Mouse (Mus musculus): Measurements from ENCODE around the gene Rapgef4. TPM values are rescaled to one million over a fixed set of nuclear protein-coding genes. Genes with fewer than 3 reads are reported as not detected.

Gene Rapgef4
- polyA plus RNA-seq, 1 experiment from 2014 or later = 5.9 TPM

- no peak overlapping the region for H3K4me2 ChIP-seq
- no peak overlapping the region for H3K4me3 ChIP-seq
- no peak overlapping the region for H3K9ac ChIP-seq
- no peak for ATAC-seq
- no peak overlapping the region for H3K27ac ChIP-seq
- H3K4me1 ChIP-seq = peaks cover 20% of the 10 kb centered on the region
- H3K36me3 ChIP-seq (ENCODE audit: poor library complexity, severe bottlenecking) = no peaks in the 10 kb centered on the region
- no peaks in the 10 kb centered on the region for H3K27me3 ChIP-seq
- 60% methylated on average over 8 of the region's 8 CpGs for WGBS
- no peaks in the 10 kb centered on the region for H3K9me3 ChIP-seq (replicated peaks)
Measured at GRCm38 (mm10) chr2:72035616-72036015, 54.6 kb downstream of the Rapgef4 start.

GRCm38 (mm10) chr2:72037357-72037756 lies 56.3 kb downstream of the Rapgef4 start:
- Histone ChIP-seq H3K27me3 (no peaks in the 10 kb centered on the region), H3K4me2 (no peak overlapping the region), H3K4me3 (no peak overlapping the region), H3K36me3 (ENCODE audit: poor library complexity, severe bottlenecking) (no peaks in the 10 kb centered on the region), H3K27ac (no peak overlapping the region), H3K9ac (no peak overlapping the region), H3K4me1 (peaks cover 20% of the 10 kb centered on the region), H3K9me3 (replicated peaks) (no peaks in the 10 kb centered on the region)
- 90% methylated on average over 5 of the region's 5 CpGs for WGBS
- ATAC-seq = no peak

DNA sequence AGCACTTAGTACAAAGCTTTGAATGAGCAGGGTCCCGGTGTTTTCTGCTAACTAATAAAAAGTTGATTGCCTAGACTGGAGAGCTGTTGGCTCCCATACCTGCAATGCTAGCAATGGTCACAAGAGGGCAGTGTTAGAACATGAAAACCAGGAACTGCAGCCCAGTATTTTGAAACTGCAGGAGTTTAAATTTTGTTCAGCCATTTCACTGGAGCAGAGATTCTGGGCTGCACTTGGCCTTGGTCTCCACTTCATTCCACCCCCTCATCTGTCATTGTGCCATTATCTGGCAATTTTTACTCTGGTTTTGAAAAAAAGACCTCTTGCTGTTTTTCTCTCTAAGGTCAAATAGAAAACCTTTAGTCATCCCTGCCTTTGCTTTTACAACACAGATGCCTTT lies 57.2 kb downstream of the Rapgef4 start:
- 13% methylated on average over 1 of the region's 1 CpGs for WGBS
- no peaks in the 10 kb centered on the region for H3K36me3 ChIP-seq (ENCODE audit: poor library complexity, severe bottlenecking)
- ATAC-seq = peak; percentile 46; the same call in 1 of the 2 replicates
- H3K27me3 ChIP-seq = no peaks in the 10 kb centered on the region
- no peak overlapping the region for H3K4me2 ChIP-seq
- H3K27ac ChIP-seq = no peak overlapping the region
- H3K9ac ChIP-seq = no peak overlapping the region
- peaks cover 20% of the 10 kb centered on the region for H3K4me1 ChIP-seq
- no peak overlapping the region for H3K4me3 ChIP-seq
- H3K9me3 ChIP-seq (replicated peaks) = no peaks in the 10 kb centered on the region

- ATAC-seq = peak; percentile 66
- Histone ChIP-seq H3K9me3 (replicated peaks) (no peaks in the 10 kb centered on the region), H3K4me2 (peak overlapping the region; percentile 36), H3K27me3 (no peaks in the 10 kb centered on the region), H3K36me3 (ENCODE audit: poor library complexity, severe bottlenecking) (no peaks in the 10 kb centered on the region), H3K4me3 (no peak overlapping the region), H3K27ac (peak overlapping the region; percentile 20; the same call in 1 of the 2 replicates), H3K4me1 (peaks cover 20% of the 10 kb centered on the region), H3K9ac (no peak overlapping the region)
- whole genome bisulfite sequencing = 51% methylated on average over 18 of the region's 18 CpGs
Measured at GRCm38 (mm10) chr2:72038651-72039251, 57.7 kb downstream of the Rapgef4 start.

GRCm38 (mm10) chr2:72039522-72040045 lies 58.5 kb downstream of the Rapgef4 start:
- no peak for ATAC-seq
- peaks cover 20% of the 10 kb centered on the region for H3K4me1 ChIP-seq
- H3K27ac ChIP-seq = no peak overlapping the region
- H3K9ac ChIP-seq = no peak overlapping the region
- H3K4me2 ChIP-seq = no peak overlapping the region
- 31% methylated on average over 8 of the region's 8 CpGs for WGBS
- H3K36me3 ChIP-seq (ENCODE audit: poor library complexity, severe bottlenecking) = no peaks in the 10 kb centered on the region
- no peaks in the 10 kb centered on the region for H3K27me3 ChIP-seq
- H3K9me3 ChIP-seq (replicated peaks) = no peaks in the 10 kb centered on the region
- H3K4me3 ChIP-seq = no peak overlapping the region

DNA sequence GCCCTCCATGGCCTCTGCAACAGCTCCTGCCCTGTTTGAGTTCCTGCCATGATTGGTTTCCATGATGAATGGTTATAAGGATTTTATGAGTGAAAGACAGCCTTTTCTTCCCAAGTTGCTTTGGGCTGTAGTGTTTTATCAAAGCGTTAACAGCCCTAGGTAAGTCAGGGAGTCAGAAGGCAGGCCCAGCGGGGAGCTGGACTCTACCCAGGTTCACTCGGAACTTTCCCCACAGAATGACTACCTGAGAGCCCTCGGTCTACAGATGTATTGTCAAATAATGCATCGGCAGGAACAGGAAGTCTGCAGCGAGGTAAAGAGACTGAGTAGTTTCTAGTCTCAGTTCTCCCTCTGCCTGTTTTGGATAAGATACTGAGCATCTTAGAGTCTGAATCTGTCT lies 60.0 kb downstream of the Rapgef4 start:
- H3K4me2 ChIP-seq = no peak overlapping the region
- no peak overlapping the region for H3K27ac ChIP-seq
- no peaks in the 10 kb centered on the region for H3K27me3 ChIP-seq
- WGBS = 94% methylated on average over 6 of the region's 6 CpGs
- no peaks in the 10 kb centered on the region for H3K9me3 ChIP-seq (replicated peaks)
- ATAC-seq = no peak
- H3K9ac ChIP-seq = no peak overlapping the region
- H3K36me3 ChIP-seq (ENCODE audit: poor library complexity, severe bottlenecking) = no peaks in the 10 kb centered on the region
- peaks cover 24% of the 10 kb centered on the region for H3K4me1 ChIP-seq
- no peak overlapping the region for H3K4me3 ChIP-seq

DNA sequence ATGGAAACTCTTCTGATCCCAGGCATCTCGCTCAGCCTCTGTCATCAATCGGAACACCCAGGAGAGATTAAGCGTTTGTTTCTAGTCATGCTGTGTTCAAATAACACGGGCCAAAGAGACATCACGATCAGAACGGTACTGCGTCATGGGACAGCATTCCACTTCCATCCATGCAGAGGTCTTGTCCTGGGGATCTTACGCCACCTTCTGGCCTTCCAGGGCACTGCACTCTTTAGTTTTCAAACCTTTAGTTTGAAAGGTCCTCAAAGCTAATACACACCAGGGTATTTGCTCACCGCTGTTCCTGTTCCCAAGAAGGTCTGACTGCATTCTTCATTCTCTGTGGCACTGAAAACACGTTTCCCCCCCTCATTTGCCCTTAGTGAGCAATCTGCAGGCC lies 61.1 kb downstream of the Rapgef4 start:
- 91% methylated on average over 10 of the region's 10 CpGs for WGBS
- H3K9me3 ChIP-seq (replicated peaks) = no peaks in the 10 kb centered on the region
- no peaks in the 10 kb centered on the region for H3K36me3 ChIP-seq (ENCODE audit: poor library complexity, severe bottlenecking)
- no peak for ATAC-seq
- no peak overlapping the region for H3K4me3 ChIP-seq
- no peaks in the 10 kb centered on the region for H3K27me3 ChIP-seq
- H3K4me1 ChIP-seq = peaks cover 28% of the 10 kb centered on the region
- H3K9ac ChIP-seq = no peak overlapping the region
- no peak overlapping the region for H3K4me2 ChIP-seq
- H3K27ac ChIP-seq = no peak overlapping the region

DNA sequence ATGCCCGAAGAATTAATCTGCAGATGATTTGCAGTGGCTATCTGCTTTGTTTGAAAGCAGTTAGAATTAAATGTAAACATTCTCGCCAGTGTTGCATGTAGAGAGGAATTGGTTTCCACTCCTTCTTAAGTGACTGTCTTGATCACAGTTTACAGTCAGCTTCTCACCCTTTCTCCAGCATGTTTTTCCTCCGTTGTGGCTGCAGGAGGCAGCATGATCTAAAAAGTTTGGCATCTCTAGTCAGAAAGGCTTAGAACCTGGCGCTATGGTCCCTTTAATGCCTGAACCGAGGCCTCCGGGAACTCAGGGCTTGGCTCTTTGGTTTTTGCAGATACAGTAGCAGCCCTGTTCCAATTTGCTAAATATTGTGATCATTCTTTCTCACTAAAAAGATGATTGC lies 63.2 kb downstream of the Rapgef4 start:
- Histone ChIP-seq H3K4me3 (no peak overlapping the region), H3K9ac (no peak overlapping the region), H3K4me1 (peaks cover 19% of the 10 kb centered on the region), H3K36me3 (ENCODE audit: poor library complexity, severe bottlenecking) (no peaks in the 10 kb centered on the region), H3K9me3 (replicated peaks) (no peaks in the 10 kb centered on the region), H3K4me2 (no peak overlapping the region), H3K27ac (no peak overlapping the region), H3K27me3 (no peaks in the 10 kb centered on the region)
- no peak for ATAC-seq
- 57% methylated on average over 6 of the region's 6 CpGs for WGBS

- WGBS = 72% methylated on average over 8 of the region's 8 CpGs
- H3K4me2 ChIP-seq = no peak overlapping the region
- no peak overlapping the region for H3K27ac ChIP-seq
- peaks cover 11% of the 10 kb centered on the region; the same call in 1 of the 2 replicates for H3K4me1 ChIP-seq
- H3K36me3 ChIP-seq (ENCODE audit: poor library complexity, severe bottlenecking) = no peaks in the 10 kb centered on the region
- no peak overlapping the region for H3K9ac ChIP-seq
- no peak overlapping the region for H3K4me3 ChIP-seq
- ATAC-seq = no peak
- H3K27me3 ChIP-seq = no peaks in the 10 kb centered on the region
- no peaks in the 10 kb centered on the region for H3K9me3 ChIP-seq (replicated peaks)
Measured at GRCm38 (mm10) chr2:72045024-72045423, 64.0 kb downstream of the Rapgef4 start.

DNA sequence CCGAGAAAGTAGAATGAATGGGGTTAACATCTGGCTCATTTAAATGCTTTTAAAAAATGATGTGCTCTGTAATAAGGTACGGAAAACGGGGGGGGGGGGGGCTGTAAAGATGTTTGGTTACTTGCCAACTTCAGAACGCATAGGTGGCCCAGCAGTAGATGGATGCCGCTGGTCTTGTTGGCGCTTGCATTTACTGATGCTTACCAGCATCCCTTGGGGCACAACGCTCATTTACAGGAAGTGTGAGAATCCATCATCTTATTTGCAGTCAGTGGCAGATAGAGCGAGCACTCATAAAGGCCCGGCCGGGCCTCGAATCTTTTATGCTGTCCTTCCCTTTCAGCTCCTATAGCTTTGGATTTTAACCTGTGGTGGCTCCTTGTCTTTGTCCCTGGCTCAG lies 64.6 kb downstream of the Rapgef4 start:
- Histone ChIP-seq H3K4me3 (no peak overlapping the region), H3K27me3 (no peaks in the 10 kb centered on the region), H3K9me3 (replicated peaks) (no peaks in the 10 kb centered on the region), H3K4me2 (no peak overlapping the region), H3K36me3 (ENCODE audit: poor library complexity, severe bottlenecking) (no peaks in the 10 kb centered on the region), H3K4me1 (peaks cover 14% of the 10 kb centered on the region), H3K27ac (no peak overlapping the region), H3K9ac (no peak overlapping the region)
- WGBS = 72% methylated on average over 11 of the region's 11 CpGs
- no peak for ATAC-seq

- WGBS = 14% methylated on average over 7 of the region's 7 CpGs
- 0 out of 2 replicates have a peak, but pooled peaks have one; percentile 38 for ATAC-seq
Measured at GRCm38 (mm10) chr2:72050451-72050850, 69.4 kb downstream of the Rapgef4 start.

GRCm38 (mm10) chr2:72054280-72054679 lies 73.2 kb downstream of the Rapgef4 start:
- no peak overlapping the region for H3K27ac ChIP-seq

More at GRCm38 (mm10) chr2:72050451-72050850, 69.4 kb downstream of the Rapgef4 start:
- peaks cover 19% of the 10 kb centered on the region for H3K4me1 ChIP-seq
- H3K4me2 ChIP-seq = no peak overlapping the region
- H3K9ac ChIP-seq = no peak overlapping the region
- H3K9me3 ChIP-seq (replicated peaks) = no peaks in the 10 kb centered on the region
- H3K36me3 ChIP-seq (ENCODE audit: poor library complexity, severe bottlenecking) = no peaks in the 10 kb centered on the region
- H3K27ac ChIP-seq = no peak overlapping the region
- peaks cover 3% of the 10 kb centered on the region; the same call in 1 of the 2 replicates for H3K27me3 ChIP-seq
- H3K4me3 ChIP-seq = no peak overlapping the region

GRCm38 (mm10) chr2:72054736-72055135 lies 73.7 kb downstream of the Rapgef4 start:
- Histone ChIP-seq H3K36me3 (ENCODE audit: poor library complexity, severe bottlenecking) (no peaks in the 10 kb centered on the region), H3K4me3 (no peak overlapping the region), H3K4me1 (peaks cover 10% of the 10 kb centered on the region), H3K4me2 (no peak overlapping the region), H3K27ac (no peak overlapping the region), H3K27me3 (peaks cover 3% of the 10 kb centered on the region; the same call in 1 of the 2 replicates), H3K9ac (no peak overlapping the region), H3K9me3 (replicated peaks) (no peaks in the 10 kb centered on the region)
- ATAC-seq = no peak
- WGBS = 83% methylated on average over 6 of the region's 6 CpGs

More at GRCm38 (mm10) chr2:72054280-72054679, 73.2 kb downstream of the Rapgef4 start:
- H3K4me1 ChIP-seq = peaks cover 10% of the 10 kb centered on the region
- H3K27me3 ChIP-seq = peaks cover 3% of the 10 kb centered on the region; the same call in 1 of the 2 replicates
- no peak overlapping the region for H3K4me3 ChIP-seq
- H3K9me3 ChIP-seq (replicated peaks) = no peaks in the 10 kb centered on the region
- no peak overlapping the region for H3K4me2 ChIP-seq
- no peak for ATAC-seq
- no peak overlapping the region for H3K9ac ChIP-seq
- 91% methylated on average over 5 of the region's 5 CpGs for WGBS
- no peaks in the 10 kb centered on the region for H3K36me3 ChIP-seq (ENCODE audit: poor library complexity, severe bottlenecking)

Data from forebrain, embryonic 13.5 days (tissue).